In genomic region chr6:70301100-70301499, GRCm38 (mm10) we compare ENCODE assay signal across 4 mouse cellular contexts.
DNase-seq lines count a peak whose midpoint lies in the region; ATAC-seq lines count a peak whose summit lies in the region.

No protein-coding gene starts in this region.

- peak; percentile 93 for ATAC-seq in frontal cortex, adult (ENCODE audit: low TSS enrichment)

- peak; percentile 1 for DNase-seq in Muller cell, postnatal 12 days (ENCODE audit: inconsistent ontology term)
- DNase-seq in brain, adult 2 months (ENCODE audit: low read depth, low spot score) = peak; percentile 1
- DNase-seq in right cerebral cortex, adult 18-20 months = peak; percentile 3

Comparison
In these comparisons a context has a peak if more than half of its experiments do, and no peak if none do; other contexts are left out.
1. Peak in every context shown above with its lines: DNase-seq and ATAC-seq.